In genomic region chr10:84458094-84458493, GRCm38 (mm10) we compare ENCODE assay signal across 22 mouse cellular contexts. TPM values are rescaled to one million over a fixed set of nuclear protein-coding genes. Genes with fewer than 3 reads are reported as not detected.
DNase-seq lines count a peak whose midpoint lies in the region; ATAC-seq and TF ChIP-seq lines count a peak whose summit lies in the region.
"Had no signal": no experiment of that assay in that cellular context is flagged by ENCODE, and none has a peak within 500 bp of the region (broad histone marks: within the 10 kb centered on the region; RNA-seq: fewer than 3 reads in every experiment).

No protein-coding gene starts in this region.

- TF ChIP-seq CTCF in lung, embryonic 14.5 days (IDR thresholded peaks at IDR 0.05; ENCODE audit: low read depth), result no peak

- H3K4me2 ChIP-seq in lung, embryonic 14.5 days, result peak overlapping the region; percentile 29
- H3K4me2 ChIP-seq in midbrain, embryonic 13.5 days (replicated peaks), result no peak overlapping the region
- no peak overlapping the region for H3K4me2 ChIP-seq in heart, embryonic 12.5 days
- H3K4me2 ChIP-seq: embryonic facial prominence, embryonic 13.5 days; forebrain, embryonic 12.5 days; heart, embryonic 15.5 days; hindbrain, embryonic 13.5 days had no signal

- H3K9me3 ChIP-seq in lung, embryonic 14.5 days (ENCODE audit: low read depth, low read length), result no peaks in the 10 kb centered on the region
- no peaks in the 10 kb centered on the region for H3K9me3 ChIP-seq in midbrain, embryonic 10.5 days (replicated peaks)
- no peaks in the 10 kb centered on the region for H3K9me3 ChIP-seq in midbrain, embryonic 13.5 days
- H3K9me3 ChIP-seq in heart, embryonic 12.5 days (replicated peaks), result no peaks in the 10 kb centered on the region
- H3K9me3 ChIP-seq: embryonic facial prominence, embryonic 13.5 days; forebrain, embryonic 12.5 days; heart, embryonic 10.5 days; heart, embryonic 15.5 days; hindbrain, embryonic 13.5 days had no signal

- no peak for DNase-seq in lung, embryonic 14.5 days
- no peak for DNase-seq in lung, postnatal 4 days
- DNase-seq in midbrain, embryonic 10.5 days (ENCODE audit: low spot score), result no peak
- peak; percentile 55 for DNase-seq in ZHBTc4 (ENCODE audit: low read depth, low spot score)
- DNase-seq in kidney, postnatal 14 days, result no peak
- DNase-seq: adrenal gland, postnatal 10 days; cerebellum, adult 11 months; cerebellum, adult 8-10 months; cerebellum, postnatal 14 days; embryo, embryonic 11 days; gastrocnemius, postnatal 10 days; heart, adult 18-20 months; heart, postnatal 14 days had no signal

- H3K4me1 ChIP-seq in lung, embryonic 14.5 days (ENCODE audit: insufficient read depth), result no peaks in the 10 kb centered on the region
- H3K4me1 ChIP-seq in midbrain, embryonic 10.5 days, result peaks cover 34% of the 10 kb centered on the region
- H3K4me1 ChIP-seq in midbrain, embryonic 13.5 days (replicated peaks), result no peaks in the 10 kb centered on the region; the same call in 1 of the 2 replicates
- H3K4me1 ChIP-seq in heart, embryonic 12.5 days (replicated peaks), result 0 out of 2 replicates have a peak, but pooled peaks cover 4% of the 10 kb centered on the region
- H3K4me1 ChIP-seq: embryonic facial prominence, embryonic 13.5 days; hindbrain, embryonic 13.5 days had no signal

- no peak for ATAC-seq in lung, embryonic 14.5 days (ENCODE audit: insufficient read depth)
- no peak for ATAC-seq in midbrain, embryonic 13.5 days
- ATAC-seq in heart, embryonic 12.5 days (ENCODE audit: insufficient number of reproducible peaks, low FRiP score), result no peak
- ATAC-seq: forebrain, embryonic 16.5 days had no signal

- H3K27me3 ChIP-seq in lung, embryonic 14.5 days (ENCODE audit: insufficient read depth, low read length), result no peaks in the 10 kb centered on the region
- no peaks in the 10 kb centered on the region for H3K27me3 ChIP-seq in midbrain, embryonic 10.5 days (ENCODE audit: low read depth, poor library complexity, severe bottlenecking)
- H3K27me3 ChIP-seq in midbrain, embryonic 13.5 days, result no peaks in the 10 kb centered on the region
- no peaks in the 10 kb centered on the region for H3K27me3 ChIP-seq in heart, embryonic 12.5 days (replicated peaks)
- H3K27me3 ChIP-seq: CH12.LX; embryonic facial prominence, embryonic 13.5 days; forebrain, embryonic 12.5 days; heart, embryonic 15.5 days; hindbrain, embryonic 13.5 days had no signal

- no peak overlapping the region for H3K9ac ChIP-seq in lung, embryonic 14.5 days
- H3K9ac ChIP-seq in midbrain, embryonic 13.5 days (replicated peaks), result no peak overlapping the region
- no peak overlapping the region for H3K9ac ChIP-seq in heart, embryonic 12.5 days
- H3K9ac ChIP-seq: embryonic facial prominence, embryonic 13.5 days; forebrain, embryonic 12.5 days; heart, embryonic 15.5 days; hindbrain, embryonic 13.5 days had no signal

- 65% methylated on average over 5 of the region's 5 CpGs for WGBS in lung, embryonic 14.5 days
- WGBS in midbrain, embryonic 10.5 days, result 84% methylated on average over 5 of the region's 5 CpGs
- WGBS in midbrain, embryonic 13.5 days, result 81% methylated on average over 5 of the region's 5 CpGs
- WGBS in heart, embryonic 12.5 days, result 75% methylated on average over 5 of the region's 5 CpGs

- no peak overlapping the region for H3K4me3 ChIP-seq in lung, embryonic 14.5 days (ENCODE audit: low read depth, low read length)
- H3K4me3 ChIP-seq in midbrain, embryonic 10.5 days, result no peak overlapping the region
- no peak overlapping the region for H3K4me3 ChIP-seq in midbrain, embryonic 13.5 days (replicated peaks)
- no peak overlapping the region for H3K4me3 ChIP-seq in heart, embryonic 12.5 days
- H3K4me3 ChIP-seq: embryonic facial prominence, embryonic 13.5 days; forebrain, embryonic 12.5 days; heart, embryonic 10.5 days; heart, embryonic 15.5 days; hindbrain, embryonic 13.5 days had no signal

- no peak overlapping the region for H3K27ac ChIP-seq in lung, embryonic 14.5 days (ENCODE audit: low read depth)
- peak overlapping the region; percentile 52; the same call in 1 of the 2 replicates for H3K27ac ChIP-seq in midbrain, embryonic 10.5 days (replicated peaks)
- H3K27ac ChIP-seq in midbrain, embryonic 13.5 days, result no peak overlapping the region
- H3K27ac ChIP-seq in heart, embryonic 12.5 days (ENCODE audit: poor library complexity, severe bottlenecking), result no peak overlapping the region
- H3K27ac ChIP-seq: embryonic facial prominence, embryonic 13.5 days; forebrain, embryonic 12.5 days; heart, embryonic 10.5 days; heart, embryonic 15.5 days; hindbrain, embryonic 13.5 days had no signal

- no peaks in the 10 kb centered on the region for H3K36me3 ChIP-seq in lung, embryonic 14.5 days (ENCODE audit: insufficient read depth)
- no peaks in the 10 kb centered on the region for H3K36me3 ChIP-seq in midbrain, embryonic 10.5 days
- no peaks in the 10 kb centered on the region for H3K36me3 ChIP-seq in midbrain, embryonic 13.5 days
- H3K36me3 ChIP-seq in heart, embryonic 12.5 days, result no peaks in the 10 kb centered on the region
- H3K36me3 ChIP-seq: embryonic facial prominence, embryonic 13.5 days; forebrain, embryonic 12.5 days; heart, embryonic 10.5 days; heart, embryonic 15.5 days; hindbrain, embryonic 13.5 days had no signal

RNA-seq across cellular contexts. Expression of gene Nuak1, which starts 17.7 kb away (rescaled TPM):
- 1.5 and 1.8 TPM in 2 replicates for polyA plus RNA-seq in lung, embryonic 14.5 days (2014; fragmentation: Nextera tagmentation; extraction: Ambion mirVana)
- 3.0 and 4.0 TPM in 2 replicates for polyA plus RNA-seq in midbrain, embryonic 10.5 days (2016; fragmentation: Nextera tagmentation; extraction: Ambion mirVana)
- 4.9 and 5.0 TPM in 2 replicates for polyA plus RNA-seq in midbrain, embryonic 13.5 days (2015; fragmentation: Nextera tagmentation; extraction: Ambion mirVana)
- polyA plus RNA-seq in heart, embryonic 12.5 days (2016; fragmentation: Nextera tagmentation; extraction: Ambion mirVana), result 3.2 and 3.7 TPM in 2 replicates
